Mouse (Mus musculus) CD4-positive, CD25-positive, alpha-beta regulatory T cell, adult 4 months (primary cell): Measurements from ENCODE around the gene Rnf227. TPM values are rescaled to one million over a fixed set of nuclear protein-coding genes. Genes with fewer than 3 reads are reported as not detected.
A peak's percentile ranks its signal among the peaks of the same experiment; 100 is the strongest.
"Not testable (repeated sequence)": the region's sequence is repeated elsewhere in the genome, so short reads cannot be mapped to it uniquely, and the experiment has no call there.

ENCODE experiments used
- ATAC-seq: one replicate; pipeline ENCODE4 v1.8.0; 2017
- polyA plus RNA-seq, 2 experiments: library from polyadenylated mRNA; unstranded; fragments of 100-300 nt; shearing (Covaris generic); gene quantifications; one replicate each; pipeline ENCODE4 v1.2.1; 2017

The Rnf227 gene
- 1 to 10 TPM; 3.3 to 4.0 TPM for polyA plus RNA-seq

GRCm38 (mm10) chr11:69340161-69341131 lies at the start of gene Rnf227:
Gene Rnf227 (plus strand): TSS chr11:69340461.
- ATAC-seq, result peak; percentile 81

GRCm38 (mm10) chr11:69291111-69291510 lies 49.1 kb upstream of the Rnf227 start:
- no peak for ATAC-seq

DNA sequence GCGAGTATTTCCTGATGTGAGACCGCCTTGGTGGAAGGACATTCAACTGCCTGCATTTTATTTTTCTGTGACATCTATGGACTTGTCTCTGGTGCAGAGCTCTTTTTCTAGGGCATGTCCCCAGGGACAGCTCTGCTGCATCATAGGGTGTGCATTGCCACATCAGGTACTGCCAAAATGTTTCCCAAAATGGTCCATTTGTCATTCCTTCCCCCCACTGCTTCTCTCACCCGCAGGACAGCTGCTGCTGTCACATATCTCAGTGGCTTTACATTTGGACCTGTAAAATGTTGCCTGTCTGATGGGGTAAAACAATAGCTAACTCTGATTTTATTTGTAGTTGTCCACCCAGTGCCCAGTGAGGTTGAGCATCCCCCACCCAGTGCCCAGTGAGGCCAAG lies 45.0 kb upstream of the Rnf227 start:
- no peak for ATAC-seq

DNA sequence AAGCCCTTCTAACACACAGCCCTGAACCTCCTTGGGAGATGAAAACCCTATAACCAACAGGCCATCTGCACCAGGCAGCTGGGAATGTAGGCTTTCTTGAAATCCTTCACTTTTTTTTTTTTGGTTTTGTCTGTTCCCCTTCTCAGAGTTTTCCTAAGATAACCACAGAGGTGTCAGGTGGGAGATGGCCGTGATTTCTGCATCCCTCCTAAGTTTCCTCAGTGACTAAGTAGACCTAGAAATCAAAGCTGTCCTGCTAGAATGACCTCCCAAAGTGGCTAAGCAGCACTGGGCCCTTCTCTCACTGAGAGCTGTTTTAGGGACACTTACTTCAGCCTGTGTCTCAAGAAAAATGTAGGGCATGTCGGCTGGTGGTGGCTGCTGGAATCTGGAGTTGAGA lies 42.5 kb upstream of the Rnf227 start:
- ATAC-seq, result no peak

DNA sequence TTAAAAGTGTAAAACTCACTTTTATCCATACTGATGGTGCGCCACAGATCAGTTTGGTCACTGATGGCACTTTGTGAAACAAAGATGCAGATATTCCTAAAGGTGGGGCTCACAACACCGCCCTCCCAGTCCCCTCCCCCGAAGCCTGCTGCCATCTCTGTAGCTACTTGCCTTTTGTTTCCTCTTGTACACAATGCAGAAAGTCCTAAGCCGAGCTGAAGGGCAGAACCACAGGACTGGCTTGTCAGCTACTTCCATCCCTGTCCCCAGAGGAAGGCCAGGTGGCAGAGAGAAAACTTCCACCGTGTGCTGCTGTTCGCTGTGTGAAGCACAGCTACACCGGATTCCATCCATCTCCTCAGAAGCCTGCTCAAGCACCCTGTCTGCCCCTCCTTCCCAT lies 42.0 kb upstream of the Rnf227 start:
- no peak for ATAC-seq

DNA sequence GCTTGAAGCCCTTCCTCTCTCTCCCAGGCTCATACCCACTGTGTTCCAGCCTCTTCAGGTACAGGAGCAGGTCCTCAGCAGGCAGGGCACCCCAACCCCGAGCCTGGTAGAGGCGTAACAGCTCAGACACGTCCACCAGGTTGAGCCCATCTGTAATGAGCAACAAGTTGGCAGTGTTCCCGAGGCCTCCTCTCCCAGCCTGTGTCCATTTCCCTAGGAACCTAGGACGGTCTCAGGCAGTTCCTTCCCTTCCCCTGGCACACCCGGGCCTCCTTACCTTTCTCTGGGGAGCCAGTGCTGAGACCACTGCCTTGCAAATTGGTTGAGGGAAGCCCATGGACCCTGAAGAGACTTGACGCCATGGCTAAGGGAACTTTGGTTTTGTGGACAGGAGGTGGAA lies 37.4 kb upstream of the Rnf227 start:
- ATAC-seq, result no peak

- no peak for ATAC-seq
These were observed 35.0 kb upstream of the Rnf227 start for GRCm38 (mm10) chr11:69305291-69305690.

- ATAC-seq, result no peak
These were observed 34.2 kb upstream of the Rnf227 start for GRCm38 (mm10) chr11:69306039-69306438.

- ATAC-seq, result no peak
These were observed 29.0 kb upstream of the Rnf227 start for GRCm38 (mm10) chr11:69311266-69311665.

DNA sequence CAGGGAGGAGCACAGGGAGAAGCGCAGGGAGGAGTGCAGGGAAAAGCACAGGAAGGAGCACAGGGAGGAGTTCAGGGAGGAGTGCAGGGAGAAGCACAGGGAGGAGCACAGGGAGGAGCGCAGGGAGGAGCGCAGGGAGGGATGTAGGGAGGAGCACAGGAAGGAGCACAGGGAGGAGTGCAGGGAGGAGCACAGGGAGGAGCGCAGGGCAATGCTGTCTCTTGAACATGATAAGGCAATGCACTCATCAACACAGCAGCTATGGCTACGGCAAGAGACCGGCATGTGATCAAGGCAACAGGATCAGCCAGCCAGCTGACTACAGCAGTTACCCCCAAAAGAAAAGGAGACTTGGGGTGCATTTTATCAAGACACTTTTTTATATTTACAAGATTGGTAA lies 23.9 kb upstream of the Rnf227 start:
- ATAC-seq, result no peak

DNA sequence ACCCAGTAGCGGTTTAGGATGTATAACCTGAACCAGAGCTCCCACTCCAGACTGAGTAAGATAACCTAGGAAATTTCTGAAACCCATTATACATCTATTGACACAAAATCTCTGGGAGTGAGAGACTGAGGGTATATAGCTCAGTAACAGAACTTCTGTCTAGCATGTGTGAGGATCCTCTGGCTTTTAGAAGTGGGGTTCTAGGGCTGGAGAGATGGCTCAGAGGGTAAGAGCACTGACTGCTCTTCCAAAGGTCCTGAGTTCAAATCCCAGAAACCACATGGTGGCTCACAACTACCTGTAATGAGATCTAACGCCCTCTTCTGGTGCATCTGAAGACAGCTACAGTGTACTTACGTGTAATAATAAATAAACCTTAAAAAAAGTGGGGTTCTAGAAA lies 22.3 kb upstream of the Rnf227 start:
- not testable (repeated sequence) for ATAC-seq

DNA sequence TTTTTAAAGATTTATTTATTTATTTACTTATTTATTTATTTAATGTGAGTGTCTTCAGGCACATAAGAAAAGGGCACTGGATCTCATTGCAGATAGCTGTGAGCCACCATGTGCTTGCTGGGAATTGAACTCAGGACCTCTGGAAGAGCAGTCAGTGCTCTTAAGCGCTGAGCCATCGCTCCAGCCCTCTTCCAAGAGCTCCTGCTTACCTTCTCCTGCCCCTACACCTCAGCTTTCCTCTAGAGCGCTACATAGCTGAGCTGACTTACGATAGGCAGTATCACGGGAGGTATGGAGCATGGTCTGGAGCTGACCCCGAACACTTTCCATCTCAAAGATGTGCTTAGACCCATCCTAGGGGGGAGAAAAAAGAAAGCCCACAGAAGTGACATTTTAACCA lies 18.7 kb upstream of the Rnf227 start:
- ATAC-seq, result no peak

DNA sequence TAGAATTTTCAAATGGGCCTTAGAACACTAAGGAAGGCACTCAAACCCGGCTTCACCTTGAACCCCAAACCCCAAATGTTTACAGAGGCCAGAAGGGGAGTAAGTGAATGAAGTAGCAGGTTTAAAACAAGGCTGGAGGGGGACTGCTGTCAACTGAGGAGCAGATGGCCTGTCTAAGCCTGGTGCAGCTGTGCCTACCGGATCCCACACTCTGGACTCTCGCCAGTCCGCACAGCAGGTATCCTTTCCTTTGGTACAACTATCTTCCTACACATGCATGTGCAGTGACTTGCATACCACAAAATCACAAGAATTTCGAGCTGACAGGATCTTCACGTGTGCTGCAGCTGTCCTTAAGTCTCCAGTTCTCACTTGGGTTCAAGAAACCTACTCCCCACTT lies 18.3 kb upstream of the Rnf227 start:
- ATAC-seq, result no peak

GRCm38 (mm10) chr11:69322693-69323471 lies 17.4 kb upstream of the Rnf227 start:
- ATAC-seq, result no peak

GRCm38 (mm10) chr11:69323667-69324111 lies 16.6 kb upstream of the Rnf227 start, which contains the start of the genes Cntrob and Trappc1:
Gene Cntrob (minus strand): TSS chr11:69323775.
Gene Trappc1 (plus strand): TSS chr11:69323980.
- ATAC-seq, result peak; percentile 88

- ATAC-seq, result no peak
These were observed 15.5 kb upstream of the Rnf227 start for GRCm38 (mm10) chr11:69324749-69325148.

- ATAC-seq, result peak; percentile 67
These were observed 14.4 kb upstream of the Rnf227 start, which contains the start of gene Kcnab3 for GRCm38 (mm10) chr11:69325628-69326407. Gene Kcnab3 (plus strand): TSS chr11:69326258.

DNA sequence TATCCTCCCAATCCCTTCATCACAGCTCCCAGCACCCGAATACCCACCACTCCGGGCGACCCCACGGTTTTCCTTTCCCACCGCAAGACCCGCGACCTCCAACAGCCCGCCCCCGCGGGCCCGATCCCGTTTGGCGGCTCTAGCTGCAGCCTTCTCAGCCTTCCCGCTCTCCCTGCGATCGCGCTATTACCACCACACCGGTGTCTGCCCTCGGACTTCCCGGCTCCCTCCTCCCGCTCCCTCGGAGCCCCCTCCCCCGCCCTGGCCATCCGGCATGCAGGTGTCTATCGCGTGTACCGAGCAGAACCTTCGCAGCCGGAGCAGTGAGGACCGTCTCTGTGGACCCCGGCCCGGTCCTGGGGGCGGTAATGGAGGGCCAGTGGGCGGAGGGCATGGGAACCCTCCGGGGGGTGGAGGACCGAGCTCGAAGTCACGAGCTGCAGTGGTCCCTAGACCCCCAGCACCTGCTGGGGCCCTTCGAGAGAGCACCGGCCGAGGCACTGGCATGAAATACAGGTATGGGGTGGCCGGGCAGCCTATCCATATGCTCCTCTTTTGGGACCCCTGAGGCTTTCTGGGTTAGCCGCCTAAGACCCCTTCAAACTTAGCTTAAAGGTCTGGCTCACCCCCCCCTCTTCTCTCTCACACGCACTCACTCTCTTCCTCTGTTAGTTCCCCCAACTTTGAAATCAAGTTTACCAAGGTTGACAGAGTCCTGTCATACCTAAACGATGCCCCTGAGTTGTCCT lies 13.7 kb upstream of the Rnf227 start:
- ATAC-seq, result no peak

DNA sequence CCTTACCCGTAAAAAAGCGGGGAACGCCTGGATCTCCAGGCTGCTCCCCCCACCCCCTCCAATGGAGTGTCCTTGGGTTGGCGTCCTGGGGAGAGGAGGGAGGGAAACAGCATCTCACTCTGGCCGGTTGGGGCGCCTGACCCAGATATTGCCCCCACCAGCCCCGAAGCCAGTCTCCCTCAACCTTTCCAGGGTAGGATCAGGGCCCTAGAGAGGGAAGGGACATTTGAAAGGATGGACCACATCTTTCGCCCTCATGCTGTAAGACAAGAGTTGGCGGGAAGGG lies 13.2 kb upstream of the Rnf227 start:
- ATAC-seq, result no peak

- no peak for ATAC-seq
These were observed 12.6 kb upstream of the Rnf227 start for GRCm38 (mm10) chr11:69327648-69328047.

GRCm38 (mm10) chr11:69328517-69328916 lies 11.7 kb upstream of the Rnf227 start:
- no peak for ATAC-seq

GRCm38 (mm10) chr11:69331152-69331551 lies 9.1 kb upstream of the Rnf227 start:
- no peak for ATAC-seq
